Mouse (Mus musculus) retina, postnatal 7 days (tissue): ENCODE measurements around the gene Atp2a1.

Experiments used
- DNase-seq: peaks from one replicate; pipeline ENCODE4 v3.0.0-alpha.2; 2012; ENCODE audit warnings: low read depth, low spot score

Gene Atp2a1

DNA sequence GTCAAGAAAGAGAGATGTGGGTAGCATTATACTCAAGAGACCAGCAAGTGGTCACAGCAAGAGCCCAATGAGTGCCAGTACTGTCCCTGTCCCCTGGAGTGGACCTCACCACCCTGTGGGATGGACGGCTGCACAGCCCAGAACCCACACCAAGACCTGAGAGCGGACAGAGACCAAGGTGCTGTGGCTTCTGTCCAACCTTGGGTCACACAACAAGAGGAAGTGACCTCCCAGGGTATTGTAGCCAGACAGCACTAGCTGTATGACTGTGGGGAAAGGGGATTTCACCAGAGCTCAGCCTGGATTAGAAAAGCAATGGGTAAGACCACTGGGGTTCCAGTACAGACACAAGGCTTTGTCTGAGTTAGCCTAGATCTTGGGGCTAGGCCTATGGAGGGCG is 10.7 kb downstream of the Atp2a1 start:
- DNase-seq: no peak

DNA sequence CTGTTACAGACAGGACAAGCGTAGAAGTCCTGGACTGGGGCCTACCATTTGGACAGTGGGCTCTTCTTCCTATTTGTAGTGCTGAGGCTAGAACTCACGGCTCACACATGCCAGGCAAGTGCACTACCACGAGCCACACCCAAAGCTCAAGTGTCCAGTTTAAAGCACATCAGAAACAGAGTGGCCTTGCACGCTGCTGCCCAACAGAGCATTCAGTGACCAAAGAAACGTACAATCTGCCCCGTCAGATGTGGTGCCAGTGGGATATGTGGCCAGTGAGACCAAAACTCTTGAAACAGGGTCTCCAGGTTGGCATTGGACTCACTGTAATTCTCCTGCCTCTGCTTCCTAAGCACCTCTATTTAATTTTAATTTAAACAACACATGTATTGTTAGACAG is 12.3 kb downstream of the Atp2a1 start:
- no peak for DNase-seq

DNA sequence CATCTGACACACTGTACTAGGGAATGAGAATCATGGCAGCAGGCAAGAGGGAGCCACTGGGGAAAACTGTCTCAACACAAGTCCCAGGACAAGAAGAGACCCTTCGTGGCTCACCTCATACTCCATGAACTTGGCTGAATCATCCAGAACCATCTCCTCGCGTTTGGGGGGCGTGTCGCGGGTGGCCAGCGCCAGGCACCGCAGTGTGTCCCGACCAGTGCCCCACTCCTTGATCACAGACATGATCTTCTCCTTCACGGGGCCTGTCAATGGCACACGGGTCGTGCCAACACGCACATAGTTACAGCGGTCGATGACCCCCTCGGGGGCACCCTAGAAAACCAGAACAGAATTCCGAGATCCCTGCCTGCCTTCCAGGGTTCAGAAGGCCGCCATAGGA is 12.9 kb downstream of the Atp2a1 start:
- no peak for DNase-seq

DNA sequence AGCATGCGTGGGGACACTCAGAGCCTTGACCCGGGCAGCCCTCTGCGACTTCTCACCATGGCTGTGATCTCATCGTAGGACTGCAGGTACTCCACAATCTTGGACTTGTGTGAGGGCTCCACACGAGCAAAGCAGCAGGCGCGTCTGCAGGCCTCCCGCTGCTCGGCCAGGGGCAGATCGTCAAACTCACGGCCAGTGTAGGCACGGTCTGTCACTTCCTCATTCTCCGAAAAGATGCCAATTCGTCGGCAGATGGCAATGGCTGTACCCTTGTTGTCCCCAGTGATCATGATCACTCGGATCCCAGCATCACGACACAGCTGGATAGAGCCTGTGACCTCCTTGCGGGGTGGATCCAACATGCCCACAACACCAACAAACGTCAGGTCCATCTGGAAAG is 14.4 kb downstream of the Atp2a1 start:
- no peak for DNase-seq

DNA sequence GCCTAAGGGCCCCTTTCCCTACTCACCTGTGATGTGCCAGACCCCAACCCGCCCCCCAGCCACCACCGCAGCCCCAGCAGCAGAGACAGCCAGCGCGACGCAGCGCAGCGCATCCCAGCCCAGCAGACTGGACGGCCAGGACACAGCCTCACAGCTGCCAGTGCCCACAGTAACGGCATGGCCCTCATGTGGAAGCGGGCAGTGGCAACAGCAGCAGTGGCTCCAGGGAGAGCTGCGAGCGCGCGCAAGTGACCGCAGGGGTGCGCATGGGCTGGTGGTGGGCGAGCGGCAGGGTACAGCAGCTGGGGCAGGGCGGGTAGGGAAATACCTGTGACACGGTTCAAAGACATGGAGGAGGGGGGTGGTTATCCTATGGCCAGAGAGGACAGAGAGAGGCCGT is 16.7 kb downstream of the Atp2a1 start:
- DNase-seq: no peak

DNA sequence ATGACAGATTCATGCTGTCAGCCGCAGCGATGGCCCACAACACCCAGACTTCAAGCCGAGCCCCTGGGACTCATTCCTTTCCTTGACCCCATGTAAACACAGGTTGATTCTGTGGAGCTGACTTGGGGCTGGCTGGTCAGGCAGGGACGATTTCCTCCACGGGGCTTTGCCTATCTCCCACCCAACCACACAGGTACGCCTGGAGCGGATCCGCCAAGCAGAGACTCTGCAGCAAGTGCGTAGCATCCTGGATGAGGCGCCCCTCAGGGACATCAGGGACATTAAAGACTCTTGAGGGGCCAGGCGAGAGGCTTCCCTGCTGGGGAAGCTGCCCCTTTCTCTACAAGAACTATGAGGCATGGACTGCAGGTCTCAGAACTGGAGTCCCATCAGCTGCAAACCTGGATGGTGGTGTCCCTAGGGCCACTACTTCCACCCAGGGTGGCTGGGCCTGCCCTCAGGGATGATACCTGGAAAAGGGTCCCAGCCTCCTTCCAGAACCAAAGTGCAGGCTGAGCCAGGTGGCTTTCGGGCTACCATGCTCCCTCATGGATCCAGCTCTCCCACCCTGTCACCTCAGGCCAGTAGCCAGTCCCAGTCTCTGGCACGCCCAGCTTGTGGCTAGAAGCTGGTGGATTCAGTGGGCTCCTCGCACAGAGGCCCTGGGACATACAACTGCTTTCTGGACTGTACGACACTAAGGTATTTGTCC is 17.6 kb downstream of the Atp2a1 start:
- DNase-seq: no peak

DNA sequence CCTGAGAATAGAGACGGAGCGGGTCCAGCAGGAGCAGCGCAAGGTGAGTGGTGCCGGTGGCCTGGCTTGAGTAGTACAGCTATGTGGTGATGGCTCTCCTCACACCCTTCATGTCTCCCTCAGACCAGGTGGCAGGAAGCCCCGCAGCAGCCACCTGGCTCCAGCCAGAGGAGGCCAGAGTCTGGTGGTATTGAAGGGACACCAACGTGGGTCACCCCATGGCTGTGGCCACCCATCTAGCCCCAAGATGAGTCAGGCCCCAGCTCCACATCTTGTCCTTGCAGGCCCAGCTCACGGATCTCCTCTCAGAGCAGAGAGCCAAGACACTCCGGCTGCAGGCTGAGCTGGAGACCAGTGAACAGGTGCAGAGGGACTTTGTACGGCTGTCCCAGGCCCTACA is 18.4 kb downstream of the Atp2a1 start:
- no peak for DNase-seq

DNA sequence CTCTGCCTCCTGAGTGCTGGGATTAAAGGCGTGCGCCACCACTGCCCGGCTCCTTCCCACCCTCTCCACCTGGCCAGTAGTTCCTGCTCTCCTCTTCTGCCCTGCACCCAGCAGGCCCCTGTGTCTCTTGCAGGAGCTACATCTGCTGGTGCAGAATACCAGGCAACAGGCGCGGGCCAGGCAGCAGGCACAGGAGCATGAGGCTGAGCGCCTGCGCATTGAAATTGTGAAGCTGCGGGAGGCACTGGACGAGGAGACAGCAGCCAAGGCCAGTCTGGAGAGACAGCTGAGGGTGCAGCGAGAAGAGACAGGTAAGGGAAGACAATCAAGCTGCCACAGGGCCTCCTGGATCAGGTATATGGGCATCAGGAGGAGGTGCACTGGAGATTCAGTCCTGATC is 18.9 kb downstream of the Atp2a1 start:
- DNase-seq: no peak

DNA sequence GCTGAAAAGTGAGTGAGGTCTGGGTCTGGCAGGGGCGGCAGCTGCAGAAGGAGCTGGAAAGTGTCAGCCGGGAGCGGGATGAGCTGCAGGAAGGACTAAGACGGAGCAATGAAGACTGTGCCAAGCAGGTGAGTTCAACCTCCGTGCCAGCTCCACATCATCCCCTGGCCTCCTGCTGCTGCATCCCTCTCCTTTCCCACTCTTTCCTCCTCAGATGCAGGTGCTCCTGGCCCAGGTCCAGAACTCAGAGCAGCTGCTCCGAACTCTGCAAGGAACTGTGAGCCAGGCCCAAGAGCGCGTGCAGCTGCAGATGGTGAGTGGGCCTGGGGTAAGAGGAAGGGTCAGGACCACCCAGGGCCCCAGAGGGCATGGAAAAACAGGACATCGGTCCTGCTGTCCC is 22.8 kb downstream of the Atp2a1 start:
- no peak for DNase-seq

DNA sequence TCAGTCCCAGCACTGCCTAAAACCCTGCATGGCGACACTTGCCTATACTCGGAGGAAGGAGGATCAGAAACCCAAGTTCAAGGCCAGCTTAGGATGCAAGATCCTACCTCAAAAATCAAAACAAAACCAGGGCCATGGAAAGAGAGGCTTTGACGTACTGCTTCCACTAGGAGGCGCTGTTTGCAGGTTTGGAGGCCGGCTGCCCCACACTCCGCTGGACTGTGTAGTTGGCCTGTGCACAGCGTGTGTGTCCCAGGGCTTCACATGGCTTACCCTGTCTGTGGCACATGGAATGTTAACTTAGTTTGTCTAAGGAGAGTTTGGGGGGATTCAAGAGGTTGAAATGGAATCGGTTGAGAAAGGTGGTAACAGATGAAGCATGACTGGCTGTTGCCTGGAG is 26.1 kb downstream of the Atp2a1 start:
- peak; percentile 58 for DNase-seq

DNA sequence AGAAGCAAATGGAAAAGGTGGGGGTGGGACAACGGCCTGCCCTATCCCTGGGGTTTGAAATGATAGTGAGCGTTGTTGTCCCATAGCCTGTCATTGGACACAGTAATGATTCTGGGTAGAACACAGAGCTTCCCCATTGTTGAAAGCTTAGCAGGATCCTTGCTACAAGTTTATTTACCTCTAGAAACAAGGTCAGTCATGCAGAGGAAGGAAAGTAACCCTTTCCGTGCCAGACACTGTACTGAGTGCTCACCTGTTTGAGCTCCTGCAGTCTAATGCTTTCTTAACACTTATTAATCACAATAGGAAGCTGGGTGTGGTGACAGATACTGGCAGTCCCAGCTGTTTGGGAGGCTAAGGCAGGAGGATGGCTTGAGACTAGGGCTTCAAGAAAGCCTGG is 27.1 kb downstream of the Atp2a1 start:
- no peak for DNase-seq

DNA sequence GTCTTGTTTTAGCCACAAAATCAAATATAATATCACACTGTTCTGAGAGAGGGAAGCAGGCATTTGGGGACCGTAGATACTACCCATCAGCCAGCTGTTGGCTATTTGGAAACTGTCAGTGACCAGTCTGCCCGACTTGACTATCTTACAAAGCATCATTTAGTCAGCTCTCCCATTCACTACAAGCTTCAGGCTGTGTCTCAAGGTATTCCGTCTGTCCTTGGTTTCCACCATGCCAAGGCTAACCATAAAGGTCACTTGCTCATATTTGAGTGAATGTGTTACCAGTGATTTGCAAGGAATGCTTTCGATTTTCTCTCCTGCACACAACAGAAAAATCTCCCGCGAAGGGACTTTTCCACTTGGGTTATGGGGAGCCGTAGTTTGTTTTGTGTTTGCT is 28.2 kb downstream of the Atp2a1 start:
- no peak for DNase-seq

DNA sequence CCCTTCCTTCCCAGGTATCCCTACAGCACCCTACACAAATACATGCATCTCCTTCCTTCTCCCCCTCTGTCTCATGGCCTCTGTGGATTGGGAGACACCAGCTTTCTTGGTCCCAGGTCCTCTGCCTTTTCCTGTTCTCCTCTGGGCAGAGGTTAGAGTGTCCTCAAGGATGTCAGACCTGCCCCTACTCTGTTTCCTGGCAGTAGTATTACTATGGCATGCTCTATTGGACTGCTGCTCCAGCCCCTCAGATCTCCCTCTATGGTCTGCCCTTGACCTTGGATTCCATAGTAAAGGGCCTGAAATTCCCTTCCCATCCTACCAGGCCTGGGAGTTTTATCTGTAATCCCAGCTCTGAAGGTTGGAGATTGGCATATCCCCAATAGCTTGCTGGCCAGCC is 32.7 kb downstream of the Atp2a1 start:
- DNase-seq: no peak

DNA sequence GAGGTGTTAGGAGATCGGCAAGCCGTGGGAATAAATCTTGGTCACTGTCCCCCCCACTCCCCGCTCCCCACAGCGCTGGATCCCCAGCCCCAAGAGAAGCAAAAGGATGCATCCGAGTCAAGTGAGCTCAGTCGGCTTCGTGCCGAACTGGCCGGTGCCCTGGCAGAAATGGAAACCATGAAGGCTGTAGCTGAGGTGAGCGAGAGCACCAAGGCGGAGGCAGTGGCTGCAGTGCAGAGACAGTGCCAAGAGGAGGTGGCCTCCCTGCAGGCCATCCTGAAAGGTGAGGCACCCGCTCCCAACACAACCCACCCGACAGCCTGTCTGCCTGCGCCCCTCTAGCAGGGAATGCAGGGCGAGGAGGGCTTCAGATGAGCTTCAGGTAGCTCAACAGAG is 33.4 kb downstream of the Atp2a1 start:
- no peak for DNase-seq

DNA sequence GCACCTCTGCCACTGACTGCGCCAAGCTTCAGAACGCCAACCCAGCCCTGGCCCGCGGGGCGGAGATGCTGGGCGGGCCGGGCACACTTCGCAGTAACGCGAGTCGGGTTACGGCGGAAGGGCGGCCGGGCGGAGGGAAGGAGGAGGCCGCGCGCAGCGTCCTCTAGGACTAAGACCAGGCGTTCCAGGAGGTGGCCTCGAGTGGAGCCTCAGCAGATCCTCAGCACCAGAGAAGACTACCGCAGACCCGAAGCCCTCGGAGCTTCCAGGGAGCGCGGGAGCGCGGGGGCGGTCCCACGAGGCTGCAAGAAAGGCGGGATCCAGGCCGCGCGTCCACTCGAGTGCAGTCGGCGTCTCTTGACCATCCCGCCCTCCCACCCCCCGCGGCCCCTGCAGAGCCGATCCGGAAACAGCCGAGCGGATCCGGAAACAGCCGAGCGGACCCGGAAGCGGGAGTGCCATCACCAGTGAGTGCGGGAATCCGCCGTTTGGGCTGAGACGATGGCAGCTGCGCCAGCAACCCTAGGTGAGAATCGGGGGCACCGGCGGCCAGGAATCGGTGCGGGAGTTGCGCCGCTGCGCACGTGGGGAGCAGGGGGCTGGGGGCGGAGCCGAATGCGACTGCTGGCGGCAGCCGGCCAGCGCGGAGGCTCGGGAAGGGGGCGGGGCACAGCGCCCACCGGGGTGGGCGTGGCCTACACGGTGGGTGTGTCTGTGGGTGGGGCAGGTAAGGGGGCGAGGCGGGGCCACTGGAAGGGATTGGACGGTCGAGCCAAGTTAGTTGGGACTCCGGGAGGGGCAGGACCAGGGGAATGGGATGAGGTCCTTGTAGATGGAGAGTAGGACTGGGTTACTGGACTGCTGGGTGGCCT is 34.0 kb downstream of the Atp2a1 start, which contains the start of gene Rabep2:
Gene Rabep2 (plus strand): TSS at position 129 of the 872 bp plus-strand sequence.
- DNase-seq: peak; percentile 88

DNA sequence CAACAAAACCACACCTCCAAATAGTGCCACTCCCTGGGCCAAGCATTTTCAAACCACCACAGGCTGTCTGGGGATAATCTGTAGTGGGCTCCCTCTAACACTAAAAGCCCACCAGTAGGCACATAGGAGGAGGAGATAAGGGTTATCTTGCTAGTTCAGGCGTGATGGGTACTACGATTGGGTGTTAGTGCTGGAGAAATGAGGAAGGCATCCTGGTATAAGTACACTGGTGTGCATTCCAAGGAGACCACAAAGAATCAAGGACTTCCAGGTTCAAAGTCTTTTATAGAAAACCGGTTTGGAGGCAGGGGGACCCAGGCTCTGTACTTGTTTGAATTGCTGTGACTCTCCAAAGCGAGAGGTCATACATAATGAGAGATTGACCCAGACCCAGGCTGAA is 34.8 kb downstream of the Atp2a1 start:
- DNase-seq: no peak

DNA sequence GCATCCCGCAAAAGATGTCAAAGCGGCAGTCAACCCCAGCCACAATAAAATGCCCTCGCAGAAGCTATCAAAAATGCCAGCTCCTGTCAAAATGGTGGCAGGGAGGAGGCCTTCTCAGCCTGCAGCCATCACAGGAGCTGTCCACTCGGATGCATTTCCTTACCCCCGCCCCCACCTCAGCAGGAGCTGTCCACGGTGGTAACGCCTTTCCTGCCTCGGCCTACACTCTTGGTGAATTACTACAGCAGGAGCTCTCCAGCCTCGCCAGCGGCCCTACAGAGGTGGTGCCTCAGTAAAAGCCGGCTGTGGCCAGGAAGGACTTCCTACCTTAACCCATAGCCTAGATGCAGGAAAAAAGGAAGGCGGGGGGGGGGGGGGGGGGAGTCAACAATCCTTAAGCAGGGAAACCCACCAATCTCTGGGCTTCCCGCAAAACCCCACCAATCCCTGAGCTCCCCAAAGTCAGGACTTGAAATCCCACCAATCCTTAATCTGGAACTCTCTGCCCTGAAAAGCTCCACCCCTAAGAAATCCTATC is 35.5 kb downstream of the Atp2a1 start:
- DNase-seq: peak; percentile 31

DNA sequence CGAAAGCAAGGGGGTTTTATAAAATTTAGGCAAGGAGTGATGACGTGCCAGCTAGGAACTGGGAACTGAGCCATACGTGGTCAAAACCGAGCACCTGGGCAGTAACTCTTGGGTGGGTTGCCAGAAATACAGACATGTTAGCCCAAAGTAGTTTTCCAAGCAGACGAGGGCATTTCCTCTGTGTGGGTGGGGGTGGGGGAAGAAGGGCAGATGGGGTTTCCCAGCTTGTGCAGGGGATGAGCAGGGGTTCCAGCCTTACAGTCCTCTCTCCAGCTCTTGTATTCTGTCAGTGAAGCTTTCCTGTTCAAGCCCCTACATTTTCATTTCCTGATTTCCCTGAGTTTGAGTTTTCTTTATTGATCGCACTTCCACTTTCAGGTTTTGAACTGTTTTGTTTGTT is 38.7 kb downstream of the Atp2a1 start:
- no peak for DNase-seq

DNA sequence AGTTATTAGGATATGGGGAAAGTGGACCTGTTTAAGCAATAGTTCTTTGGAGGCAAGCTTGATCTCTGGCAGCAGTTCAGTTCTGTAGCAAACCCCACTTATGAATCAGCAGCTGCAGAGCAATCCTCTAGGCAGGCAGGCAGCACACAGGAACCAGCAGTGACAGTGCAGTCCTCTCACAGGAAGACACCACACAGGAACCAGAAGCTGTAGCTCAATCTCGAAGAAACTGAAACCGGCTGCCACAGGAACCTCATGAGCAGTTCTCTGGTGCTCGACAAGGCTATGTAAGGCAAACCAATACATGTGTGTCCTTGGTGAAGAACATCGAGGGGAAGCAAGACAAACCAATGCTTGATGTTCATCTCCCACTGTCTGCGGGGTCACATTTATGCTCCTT is 41.2 kb downstream of the Atp2a1 start:
- DNase-seq: no peak

DNA sequence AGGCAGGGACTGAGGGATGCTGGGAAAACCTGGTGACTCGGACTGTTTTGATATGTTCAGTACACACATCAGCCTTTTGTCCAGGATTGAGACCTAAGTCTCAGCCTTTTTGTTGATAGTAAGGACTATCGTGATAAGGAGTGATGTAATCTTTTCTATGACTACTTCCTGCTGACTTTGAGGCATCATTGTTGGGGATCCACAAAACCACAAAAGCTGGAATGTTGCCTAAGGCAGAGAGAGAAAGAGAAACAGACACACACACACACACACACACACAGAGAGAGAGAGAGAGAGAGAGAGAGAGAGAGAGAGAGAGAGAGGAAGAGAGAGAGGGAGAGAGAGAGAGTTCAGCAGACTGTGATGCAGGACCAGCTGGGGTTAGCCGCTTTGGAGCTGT is 44.4 kb downstream of the Atp2a1 start:
- DNase-seq: no peak

DNA sequence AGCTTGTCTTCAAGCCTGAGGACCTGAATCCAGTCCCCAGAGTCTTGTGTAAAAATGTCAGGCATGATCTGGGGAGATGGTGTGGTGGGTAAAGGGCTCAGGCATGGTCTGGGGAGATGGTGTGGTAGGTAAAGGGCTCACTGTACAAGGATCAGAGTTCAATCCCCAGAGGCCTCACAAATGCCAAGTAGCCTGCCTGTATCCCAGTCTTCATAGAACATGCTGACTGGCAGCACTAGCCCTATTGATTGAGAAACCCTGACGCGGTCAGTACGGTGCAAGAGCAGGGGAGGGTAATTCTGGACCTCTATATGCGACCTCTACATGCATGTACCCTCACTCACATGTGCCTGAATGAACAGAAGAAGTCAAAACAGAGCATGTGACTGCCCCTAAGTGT is 45.3 kb downstream of the Atp2a1 start:
- DNase-seq: no peak

DNA sequence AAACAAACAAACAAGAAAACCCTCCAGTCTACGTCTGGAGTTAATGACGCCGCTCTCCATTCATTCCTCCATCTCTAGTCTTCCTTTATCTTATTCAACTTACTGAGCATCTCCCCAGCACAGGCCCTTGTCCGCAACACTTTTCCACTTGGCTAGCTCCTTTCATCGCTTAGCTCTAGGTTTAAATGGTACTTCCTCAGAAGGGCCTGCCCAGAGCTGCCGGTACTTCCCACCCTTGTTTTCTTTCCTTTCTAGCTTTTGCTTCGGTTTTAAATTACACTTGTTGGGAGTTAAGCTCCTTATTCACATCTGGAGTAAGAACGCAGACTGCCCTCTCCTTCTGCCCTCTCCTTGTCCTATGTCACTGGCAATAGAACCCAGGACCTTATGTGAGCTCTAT is 45.9 kb downstream of the Atp2a1 start:
- DNase-seq: no peak

DNA sequence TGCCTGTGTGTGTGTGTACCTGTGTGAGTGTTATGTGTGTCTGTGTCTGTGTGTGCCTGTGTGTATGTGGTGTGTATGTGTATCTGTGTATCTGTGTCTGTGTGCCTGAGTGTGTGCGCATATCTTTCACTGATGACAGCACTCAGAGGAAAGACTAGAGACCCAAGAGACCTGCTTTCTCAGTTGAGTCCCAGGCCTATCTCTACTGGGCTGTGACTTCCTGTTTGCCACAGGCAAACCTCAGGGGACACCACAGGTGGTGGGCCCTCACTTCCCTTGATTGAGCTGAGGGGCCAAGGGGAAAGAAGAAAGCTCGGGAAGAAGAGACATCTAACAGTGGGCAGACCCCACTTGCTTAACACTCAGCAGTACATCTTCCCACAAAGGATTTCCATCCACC is 46.3 kb downstream of the Atp2a1 start:
- no peak for DNase-seq
